Mouse (Mus musculus): ENCODE measurements around the gene Ei24. TPM values are rescaled to one million over a fixed set of nuclear protein-coding genes. Genes with fewer than 3 reads are reported as not detected.

Ei24 gene
- total RNA-seq (2014; rRNA removed) (87.6 and 94.0 TPM in 2 replicates), polyA plus RNA-seq (2015; fragmentation: Nextera tagmentation; extraction: Ambion mirVana) (103 and 106 TPM in 2 replicates)

- Histone ChIP-seq H3K27ac (ENCODE audit: low read depth, low read length) (peak within 1 kb of the TSS; percentile 80), H3K4me1 (ENCODE audit: insufficient read depth, low read length) (peaks cover 6% of the 10 kb centered on the region; the same call in 1 of the 2 replicates), H3K36me3 (ENCODE audit: insufficient read depth, low read length) (0 out of 2 replicates have a peak, but pooled peaks cover 3% of the 10 kb centered on the region), H3K9ac (replicated peaks; ENCODE audit: low read length, poor library complexity, severe bottlenecking) (peak within 1 kb of the TSS; percentile 93), H3K4me2 (ENCODE audit: low read depth, low read length, poor library complexity, severe bottlenecking) (peak within 1 kb of the TSS; percentile 77), H3K9me3 (ENCODE audit: low read length) (no peaks in the 10 kb centered on the region), H3K4me3 (ENCODE audit: low read depth, low read length) (peak within 1 kb of the TSS; percentile 95), H3K27me3 (ENCODE audit: insufficient read depth, low read length) (no peaks in the 10 kb centered on the region)
- TF ChIP-seq CTCF (IDR thresholded peaks at IDR 0.05), result no peak
- DNase-seq (ENCODE audit: low spot score) (peak; percentile 85), ATAC-seq (ENCODE audit: low FRiP score) (peak; percentile 98)
- under 1% methylated on average over 59 of the region's 66 CpGs for WGBS
Measured at GRCm38 (mm10) chr9:36796781-36797555, at the start of gene Ei24. Gene Ei24 (minus strand): TSS chr9:36797393.

GRCm38 (mm10) chr9:36846346-36846745, 49.2 kb upstream of the Ei24 start:
- H3K9me3 ChIP-seq (ENCODE audit: low read length), result no peaks in the 10 kb centered on the region
- ATAC-seq (ENCODE audit: low FRiP score), result no peak
- H3K4me2 ChIP-seq (ENCODE audit: low read depth, low read length, poor library complexity, severe bottlenecking), result no peak overlapping the region
- WGBS, result 27% methylated on average over 4 of the region's 4 CpGs
- DNase-seq (ENCODE audit: low spot score), result no peak
- H3K4me3 ChIP-seq (ENCODE audit: low read depth, low read length), result no peak overlapping the region
- no peak overlapping the region for H3K27ac ChIP-seq (ENCODE audit: low read depth, low read length)
- H3K9ac ChIP-seq (replicated peaks; ENCODE audit: low read length, poor library complexity, severe bottlenecking), result no peak overlapping the region
- no peak for TF ChIP-seq CTCF (IDR thresholded peaks at IDR 0.05)
- H3K4me1 ChIP-seq (ENCODE audit: insufficient read depth, low read length), result no peaks in the 10 kb centered on the region
- no peaks in the 10 kb centered on the region for H3K27me3 ChIP-seq (ENCODE audit: insufficient read depth, low read length)
- H3K36me3 ChIP-seq (ENCODE audit: insufficient read depth, low read length), result peaks cover 58% of the 10 kb centered on the region

- peak overlapping the region; percentile 93 for H3K27ac ChIP-seq (ENCODE audit: low read depth, low read length)
- 0% methylated on average over 3 of the region's 3 CpGs for WGBS
- no peaks in the 10 kb centered on the region for H3K36me3 ChIP-seq (ENCODE audit: insufficient read depth, low read length)
- no peaks in the 10 kb centered on the region for H3K27me3 ChIP-seq (ENCODE audit: insufficient read depth, low read length)
- peak; percentile 49 for DNase-seq (ENCODE audit: low spot score)
- no peaks in the 10 kb centered on the region for H3K9me3 ChIP-seq (ENCODE audit: low read length)
- H3K4me1 ChIP-seq (ENCODE audit: insufficient read depth, low read length), result peaks cover 5% of the 10 kb centered on the region
- ATAC-seq (ENCODE audit: low FRiP score), result no peak
- H3K4me3 ChIP-seq (ENCODE audit: low read depth, low read length), result peak overlapping the region; percentile 72
- peak overlapping the region; percentile 83 for H3K9ac ChIP-seq (replicated peaks; ENCODE audit: low read length, poor library complexity, severe bottlenecking)
- H3K4me2 ChIP-seq (ENCODE audit: low read depth, low read length, poor library complexity, severe bottlenecking), result peak overlapping the region; percentile 78
- no peak for TF ChIP-seq CTCF (IDR thresholded peaks at IDR 0.05)
Measured at GRCm38 (mm10) chr9:36833914-36834313, 36.7 kb upstream of the Ei24 start.

- DNase-seq (ENCODE audit: low spot score), result peak; percentile 80
- peak overlapping the region; percentile 83 for H3K9ac ChIP-seq (replicated peaks; ENCODE audit: low read length, poor library complexity, severe bottlenecking)
- TF ChIP-seq CTCF (IDR thresholded peaks at IDR 0.05), result no peak; the same call in 1 of the 2 replicates
- H3K4me2 ChIP-seq (ENCODE audit: low read depth, low read length, poor library complexity, severe bottlenecking), result peak overlapping the region; percentile 78
- no peaks in the 10 kb centered on the region for H3K36me3 ChIP-seq (ENCODE audit: insufficient read depth, low read length)
- peaks cover 5% of the 10 kb centered on the region for H3K4me1 ChIP-seq (ENCODE audit: insufficient read depth, low read length)
- H3K4me3 ChIP-seq (ENCODE audit: low read depth, low read length), result peak overlapping the region; percentile 72
- peak overlapping the region; percentile 93 for H3K27ac ChIP-seq (ENCODE audit: low read depth, low read length)
- H3K27me3 ChIP-seq (ENCODE audit: insufficient read depth, low read length), result no peaks in the 10 kb centered on the region
- H3K9me3 ChIP-seq (ENCODE audit: low read length), result no peaks in the 10 kb centered on the region
- WGBS, result 1% methylated on average over 31 of the region's 31 CpGs
- peak; percentile 78 for ATAC-seq (ENCODE audit: low FRiP score)
Measured at GRCm38 (mm10) chr9:36833043-36833881, 36.1 kb upstream of the Ei24 start.

GRCm38 (mm10) chr9:36832529-36832928, 35.3 kb upstream of the Ei24 start:
- H3K4me1 ChIP-seq (ENCODE audit: insufficient read depth, low read length), result peaks cover 5% of the 10 kb centered on the region
- no peaks in the 10 kb centered on the region for H3K27me3 ChIP-seq (ENCODE audit: insufficient read depth, low read length)
- DNase-seq (ENCODE audit: low spot score), result peak; percentile 95
- H3K4me3 ChIP-seq (ENCODE audit: low read depth, low read length), result peak overlapping the region; percentile 72
- TF ChIP-seq CTCF (IDR thresholded peaks at IDR 0.05), result no peak
- H3K9me3 ChIP-seq (ENCODE audit: low read length), result no peaks in the 10 kb centered on the region
- peak; percentile 90 for ATAC-seq (ENCODE audit: low FRiP score)
- H3K36me3 ChIP-seq (ENCODE audit: insufficient read depth, low read length), result no peaks in the 10 kb centered on the region
- H3K9ac ChIP-seq (replicated peaks; ENCODE audit: low read length, poor library complexity, severe bottlenecking), result peak overlapping the region; percentile 83
- H3K4me2 ChIP-seq (ENCODE audit: low read depth, low read length, poor library complexity, severe bottlenecking), result peak overlapping the region; percentile 78
- WGBS, result under 1% methylated on average over 32 of the region's 32 CpGs
- H3K27ac ChIP-seq (ENCODE audit: low read depth, low read length), result peak overlapping the region; percentile 93
